Mouse (Mus musculus): ENCODE data around the gene Ccdc172.

- TF ChIP-seq POLR2A (IDR thresholded peaks at IDR 0.05; ENCODE audit: extremely low read depth, insufficient read depth, low read length): no peak
- TF ChIP-seq CTCF (IDR thresholded peaks at IDR 0.05; ENCODE audit: low read depth, low read length): no peak
Measured at GRCm38 (mm10) chr19:58582956-58583355, 71.2 kb downstream of the Ccdc172 start.

Measured in liver, adult 2 months (tissue).